Mouse (Mus musculus) ES-Bruce4 (cell line): Measurements from ENCODE around the gene Fkbpl.

ENCODE experiments used
- CTCF ChIP-seq: IDR thresholded peaks from one replicate; pipeline ENCODE4 v1.8.1; 2011; ENCODE audit warnings: low read depth, low read length
- POLR2A ChIP-seq: IDR thresholded peaks from one replicate; pipeline ENCODE4 v1.8.1; 2011; ENCODE audit warnings: low read length; ENCODE audit not compliant: insufficient read depth

DNA sequence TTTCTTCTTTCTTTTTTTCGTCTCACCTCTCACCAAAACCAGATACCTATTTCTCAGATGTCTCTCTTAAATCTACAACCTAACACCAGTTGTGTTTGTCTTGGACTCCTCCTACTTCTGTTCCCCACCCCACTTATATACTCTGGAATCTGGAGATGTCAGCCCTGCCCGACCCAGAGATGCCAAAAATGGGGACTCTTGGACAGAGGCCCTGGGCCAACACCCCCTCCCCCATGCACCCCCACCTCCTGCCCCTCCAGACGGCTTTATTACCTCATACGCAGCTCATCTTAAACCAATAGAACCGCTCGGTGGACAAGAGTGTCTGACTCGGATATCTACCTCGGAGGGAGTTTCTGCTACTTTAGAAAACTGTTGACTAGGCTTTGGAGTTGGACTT, 48.5 kb upstream of the Fkbpl start:
- TF ChIP-seq CTCF (no peak), POLR2A (no peak)
